Mouse (Mus musculus) CH12.LX (cell line): ENCODE results near the gene Nme6. TPM values are rescaled to one million over a fixed set of nuclear protein-coding genes. Genes with fewer than 3 reads are reported as not detected.

Source experiments
- DNase-seq: peaks from one replicate; pipeline ENCODE4 v3.0.0-alpha.2; 2013; ENCODE audit errors: extremely low read depth
- H3K27ac ChIP-seq: 2 replicates; pipeline ENCODE4 v1.5.1; 2012; ENCODE audit warnings: low read depth, mild to moderate bottlenecking, control low read depth, moderate library complexity; ENCODE audit not compliant: insufficient read depth
- H3K27me3 ChIP-seq: replicated peaks from 2 replicates; pipeline ENCODE3; 2012; ENCODE audit warnings: inconsistent platforms
- H3K36me3 ChIP-seq, 2 experiments: replicated peaks in 1 of 2; 2 replicates each; pipeline versions ENCODE3 to v1.6.1; 2012; ENCODE audit warnings: inconsistent platforms in 1 of 2, low read length in 1 of 2, mild to moderate bottlenecking in 1 of 2, mixed read lengths in 1 of 2, moderate library complexity in 1 of 2; ENCODE audit not compliant: control insufficient read depth in 1 of 2, insufficient read depth in 1 of 2
- H3K4me1 ChIP-seq, 2 experiments: 2 replicates each; pipeline ENCODE4 v1.6.1; 2012; ENCODE audit warnings: inconsistent platforms in 1 of 2, moderate library complexity in 1 of 2; ENCODE audit not compliant: insufficient read depth in 2 of 2, control insufficient read depth in 1 of 2
- H3K4me2 ChIP-seq: 2 replicates; pipeline ENCODE4 v1.6.1; 2012; ENCODE audit warnings: low read depth, mild to moderate bottlenecking, control low read depth; ENCODE audit not compliant: poor library complexity, insufficient read depth, severe bottlenecking
- H3K4me3 ChIP-seq, 3 experiments: fragments of 150-350 bp in 1 of 3; sonication (generic) in 1 of 3; replicated peaks in 1 of 3; 2 replicates each; pipeline versions ENCODE3 to v1.5.1; 2011 to 2012; ENCODE audit warnings: low read depth in 2 of 3, low read length in 2 of 3, mild to moderate bottlenecking in 2 of 3, moderate library complexity in 2 of 3, control low read depth in 1 of 3, improper control_type of control experiment in 1 of 3, inconsistent platforms in 1 of 3, mixed read lengths in 1 of 3; ENCODE audit not compliant: poor library complexity in 1 of 3
- H3K79me2 ChIP-seq: replicated peaks from 2 replicates; pipeline ENCODE4 v1.6.1; 2012; ENCODE audit warnings: mild to moderate bottlenecking, moderate library complexity; ENCODE audit not compliant: control insufficient read depth, poor library complexity, insufficient read depth, severe bottlenecking; ENCODE audit errors: extremely low read depth
- H3K9ac ChIP-seq: 2 replicates; pipeline ENCODE4 v1.6.1; 2012; ENCODE audit warnings: low read depth, mild to moderate bottlenecking, control low read depth, moderate library complexity; ENCODE audit not compliant: insufficient read depth
- H3K9me3 ChIP-seq: replicated peaks from 2 replicates; pipeline ENCODE3; 2012; ENCODE audit warnings: low read length, inconsistent platforms, mixed read lengths
- CHD2 ChIP-seq: IDR thresholded peaks from 2 replicates; pipeline ENCODE4 v1.6.1; 2011; ENCODE audit warnings: low read length, improper control_type of control experiment
- CTCF ChIP-seq, 2 experiments: IDR thresholded peaks in 1 of 2; conservative IDR thresholded peaks in 1 of 2; 2 replicates each; pipeline ENCODE4 v1.5.1; 2011 to 2012; ENCODE audit warnings: low read depth in 2 of 2, low read length in 2 of 2, improper control_type of control experiment in 1 of 2, inconsistent platforms in 1 of 2, mild to moderate bottlenecking in 1 of 2, moderate library complexity in 1 of 2
- GABPA ChIP-seq: IDR thresholded peaks from 2 replicates; pipeline ENCODE4 v1.6.1; 2012; ENCODE audit warnings: low read depth, low read length, improper control_type of control experiment, inconsistent platforms; ENCODE audit not compliant: insufficient replicate concordance
- JUN ChIP-seq: IDR thresholded peaks from 2 replicates; pipeline ENCODE4 v1.6.1; 2011; ENCODE audit warnings: low read depth, mild to moderate bottlenecking, low read length, improper control_type of control experiment, moderate library complexity; ENCODE audit not compliant: insufficient read depth
- JUND ChIP-seq: conservative IDR thresholded peaks from 2 replicates; pipeline ENCODE4 v1.6.1; 2011; ENCODE audit warnings: low read depth, low read length, improper control_type of control experiment
- MAZ ChIP-seq: IDR thresholded peaks from 2 replicates; pipeline ENCODE4 v1.6.1; 2012; ENCODE audit warnings: low read depth, mild to moderate bottlenecking, inconsistent platforms, low read length, improper control_type of control experiment, moderate library complexity
- MEF2A ChIP-seq: IDR thresholded peaks from 2 replicates; pipeline ENCODE4 v1.6.1; 2014; ENCODE audit warnings: low read depth, mild to moderate bottlenecking, inconsistent platforms, low read length, improper control_type of control experiment, borderline replicate concordance
- MYC ChIP-seq: IDR thresholded peaks from 2 replicates; pipeline ENCODE4 v1.6.1; 2011; ENCODE audit warnings: low read depth, mild to moderate bottlenecking, improper control_type of control experiment, low read length
- NRF1 ChIP-seq: IDR thresholded peaks from 2 replicates; pipeline ENCODE4 v1.6.1; 2014; ENCODE audit warnings: low read depth, mild to moderate bottlenecking, inconsistent platforms, low read length, improper control_type of control experiment, moderate library complexity
- RCOR1 ChIP-seq: conservative IDR thresholded peaks from 2 replicates; pipeline ENCODE4 v1.6.1; 2012; ENCODE audit warnings: low read depth, mild to moderate bottlenecking, inconsistent platforms, low read length, improper control_type of control experiment
- TCF12 ChIP-seq: IDR thresholded peaks from 2 replicates; pipeline ENCODE4 v1.6.1; 2014; ENCODE audit warnings: low read depth, mild to moderate bottlenecking, inconsistent platforms, low read length, improper control_type of control experiment
- ZMIZ1 ChIP-seq: IDR thresholded peaks from 2 replicates; pipeline ENCODE4 v1.6.1; 2012; ENCODE audit warnings: low read depth, mild to moderate bottlenecking, inconsistent platforms, low read length, improper control_type of control experiment
- dilution Hi-C: fragments of 300-500 bp; cut with MboI; formaldehyde crosslinking; loops from 2 replicates; pipeline ENCODE4 v1.14.3; 2020; ENCODE audit warnings: low sequenced_read_pairs; ENCODE audit not compliant: extremely low pct_unique_long_range_greater_than_20kb, extremely low pct_ligation_motif_present
- in situ Hi-C: fragments of 300-500 bp; cut with MboI; formaldehyde crosslinking; loops from 3 replicates; pipeline ENCODE4 v1.14.3; 2019; ENCODE audit warnings: low sequenced_read_pairs, low pct_ligation_motif_present, low pct_unique_long_range_greater_than_20kb, mixed read lengths
- polyA plus RNA-seq: library from polyadenylated mRNA; unstranded; fragments of >175 nt; gene quantifications from 2 replicates; pipeline ENCODE4 v1.2.1, GENCODE M21; 2012; ENCODE audit warnings: low read depth; ENCODE audit not compliant: insufficient read length
- total RNA-seq, 2 experiments: library from RNA; depleted of rRNA; stranded (reverse); fragments of 300-350 nt in 1 of 2; fragments of >200 nt in 1 of 2; gene quantifications; 2 replicates each; pipeline ENCODE4 v1.2.3; 2012 to 2014

The Nme6 gene
- total and polyA plus RNA-seq, 3 experiments, result 73.1 to 110 (median 76.2) TPM

DNA sequence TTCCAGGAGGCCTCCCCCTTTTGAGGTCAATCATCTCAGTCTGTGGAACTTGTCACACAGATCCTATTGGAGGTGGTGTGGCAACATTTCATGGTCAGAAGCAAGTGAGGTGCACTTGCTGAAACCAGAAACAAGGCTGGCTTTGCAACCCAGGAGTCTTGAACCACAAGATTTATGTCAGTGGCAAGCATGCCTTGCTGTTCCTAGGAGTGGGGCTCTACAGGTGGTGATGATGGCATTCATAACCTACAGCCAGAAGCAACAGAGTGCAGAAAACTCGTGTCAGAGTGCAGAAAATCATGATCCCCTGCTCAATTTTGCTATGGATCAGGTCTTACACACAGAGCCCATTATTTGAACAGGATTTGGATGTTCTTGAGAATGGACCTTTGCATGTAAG lies 26.3 kb upstream of the Nme6 start:
- peaks cover 6% of the 10 kb centered on the region for H3K9me3 ChIP-seq
- no peak overlapping the region for H3K4me2 ChIP-seq
- DNase-seq, result no peak
- TF ChIP-seq CTCF (conservative IDR thresholded peaks at IDR 0.05 in 1 of 2, IDR thresholded peaks at IDR 0.05 in 1 of 2; ENCODE audit: low read depth in 2 of 2, low read length in 2 of 2) (no peak), MEF2A (no peak), RCOR1 (no peak), GABPA (no peak)
- dilution Hi-C loops (no loop called here), in situ Hi-C loops (no loop called here)
- H3K4me3 ChIP-seq, result no peak overlapping the region
- no peaks in the 10 kb centered on the region for H3K79me2 ChIP-seq
- H3K9ac ChIP-seq, result no peak overlapping the region
- no peaks in the 10 kb centered on the region for H3K36me3 ChIP-seq
- no peaks in the 10 kb centered on the region for H3K4me1 ChIP-seq
- peaks cover 25% of the 10 kb centered on the region for H3K27me3 ChIP-seq
- no peak overlapping the region for H3K27ac ChIP-seq

DNA sequence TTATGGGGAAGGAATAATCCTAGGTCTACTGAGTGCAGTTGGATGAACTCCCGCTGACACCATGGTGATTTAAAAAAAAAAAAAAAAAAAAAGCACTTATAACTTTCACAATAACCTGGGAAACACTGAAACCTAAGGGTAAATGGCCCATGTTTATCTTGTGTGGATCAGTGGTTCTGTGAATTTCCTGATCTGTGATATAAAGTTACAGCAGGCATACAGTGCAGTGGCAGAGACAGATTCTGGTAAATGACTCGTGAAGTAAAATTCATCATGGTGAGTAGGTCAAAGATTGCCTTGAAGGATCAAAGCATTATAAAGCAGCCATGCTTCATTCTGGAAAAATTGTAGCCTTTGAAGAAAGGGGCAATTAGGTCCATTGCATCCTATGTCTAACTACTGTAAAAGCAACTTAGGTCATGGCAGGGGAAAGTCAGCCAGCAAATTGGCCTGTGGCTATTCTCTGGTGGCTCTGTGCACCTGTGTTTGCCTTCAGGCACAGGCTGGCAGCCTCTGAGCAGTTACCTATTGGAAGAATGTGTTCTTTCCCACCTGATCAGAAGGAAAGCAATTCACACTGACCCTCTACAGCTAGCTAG lies 25.8 kb upstream of the Nme6 start:
- in situ Hi-C loops, result no loop called here
- no peaks in the 10 kb centered on the region for H3K79me2 ChIP-seq
- H3K4me2 ChIP-seq, result no peak overlapping the region
- no peak overlapping the region for H3K4me3 ChIP-seq
- DNase-seq, result no peak
- peaks cover 29% of the 10 kb centered on the region for H3K27me3 ChIP-seq
- H3K9me3 ChIP-seq, result peaks cover 6% of the 10 kb centered on the region
- H3K27ac ChIP-seq, result no peak overlapping the region
- no peaks in the 10 kb centered on the region for H3K4me1 ChIP-seq
- dilution Hi-C loops, result no loop called here
- no peaks in the 10 kb centered on the region for H3K36me3 ChIP-seq
- no peak for TF ChIP-seq NRF1
- no peak for TF ChIP-seq MYC
- TF ChIP-seq ZMIZ1, result no peak
- H3K9ac ChIP-seq, result no peak overlapping the region

DNA sequence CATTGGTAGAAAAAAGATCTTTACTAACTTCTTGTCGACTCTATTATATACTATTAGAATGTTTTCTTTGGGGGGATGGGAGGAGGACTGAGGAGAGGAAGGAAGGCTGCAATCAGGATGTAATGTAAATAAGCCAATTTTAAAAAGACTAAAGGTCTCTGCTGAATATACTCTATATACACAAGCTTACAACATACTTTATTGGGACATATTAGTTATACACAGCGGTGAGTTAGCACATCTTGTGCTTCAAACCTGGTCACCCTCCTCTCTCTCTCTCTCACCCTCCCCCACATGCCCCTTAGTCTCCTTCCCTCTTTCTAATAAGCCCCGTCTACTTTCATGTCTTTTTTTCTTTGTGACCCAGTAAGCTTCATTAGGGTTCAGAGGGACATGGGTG lies 24.7 kb upstream of the Nme6 start:
- Histone ChIP-seq H3K79me2 (no peaks in the 10 kb centered on the region), H3K4me2 (no peak overlapping the region), H3K9me3 (peaks cover 6% of the 10 kb centered on the region), H3K36me3 (no peaks in the 10 kb centered on the region), H3K4me3 (no peak overlapping the region), H3K27ac (no peak overlapping the region), H3K9ac (no peak overlapping the region), H3K27me3 (peaks cover 38% of the 10 kb centered on the region), H3K4me1 (no peaks in the 10 kb centered on the region)
- no peak for DNase-seq
- dilution Hi-C loops (no loop called here), in situ Hi-C loops (no loop called here)
- TF ChIP-seq JUN (no peak), MAZ (no peak), TCF12 (no peak), MYC (no peak), CHD2 (no peak), JUND (no peak)
